Mouse (Mus musculus): Measurements from ENCODE around the gene Kif12.

GRCm38 (mm10) chr4:63154699-63155098 lies 17.2 kb downstream of the Kif12 start, which contains the start of gene Ambp:
- TF ChIP-seq POLR2A (IDR thresholded peaks at IDR 0.05; ENCODE audit: extremely low read depth, insufficient read depth, low read length), result no peak
- no peak for TF ChIP-seq CTCF (IDR thresholded peaks at IDR 0.05; ENCODE audit: extremely low read depth, insufficient read depth, low read length)
